Mouse (Mus musculus): ENCODE measurements around the gene Epha8.

DNA sequence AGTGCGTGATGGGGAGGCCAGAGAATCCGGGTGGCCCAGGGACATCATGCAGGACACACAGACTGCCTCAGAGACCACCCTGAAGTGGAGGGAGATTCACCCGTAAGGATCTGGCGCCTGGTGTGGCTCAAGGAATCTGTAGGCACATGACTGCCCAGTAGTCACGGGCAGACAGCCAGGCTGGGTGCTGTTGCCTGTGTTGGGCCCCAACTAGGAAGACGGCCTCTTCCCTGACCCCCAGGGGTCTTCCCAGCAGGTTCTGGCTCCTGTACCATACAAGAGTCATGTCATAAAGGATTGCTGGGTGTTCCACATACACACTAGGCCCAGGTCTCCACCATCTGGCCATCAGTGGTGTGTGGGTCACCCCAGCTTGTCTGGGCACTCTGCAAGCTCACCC lies 2.1 kb downstream of the Epha8 start:
- TF ChIP-seq SRF (IDR thresholded peaks at IDR 0.05; ENCODE audit: control insufficient read depth, insufficient read length, low read depth) (no peak), TCF12 (IDR thresholded peaks at IDR 0.05; ENCODE audit: insufficient read depth, poor library complexity, severe bottlenecking) (no peak), POLR2A (IDR thresholded peaks at IDR 0.05; ENCODE audit: insufficient read length, low read depth) (no peak), MYOD1 (IDR thresholded peaks at IDR 0.05; ENCODE audit: control insufficient read depth in 1 of 3, insufficient read length in 2 of 3, low read depth in 2 of 3) (no peak), E2F4 (IDR thresholded peaks at IDR 0.05; ENCODE audit: insufficient read depth) (no peak), CEBPB (IDR thresholded peaks at IDR 0.05; ENCODE audit: insufficient read depth, poor library complexity, severe bottlenecking) (no peak), USF1 (IDR thresholded peaks at IDR 0.05; ENCODE audit: low read depth) (no peak), POLR2AphosphoS2 (IDR thresholded peaks at IDR 0.05; ENCODE audit: insufficient read length, low read depth) (no peak)
